Mouse (Mus musculus): ENCODE results near the gene Aagab. TPM values are rescaled to one million over a fixed set of nuclear protein-coding genes. Genes with fewer than 3 reads are reported as not detected.

Aagab gene
- 15.1 and 16.1 TPM in 2 replicates for total RNA-seq (2012; rRNA removed)
- 10 to 100 TPM in 1 of 2 experiments, not detected in 1; 27.4 TPM for polyA plus RNA-seq (2012; ENCODE audit: insufficient read depth in 1 of 2, insufficient read length in 2 of 2, low read depth in 1 of 2, low replicate concordance in 2 of 2, missing spikeins in 1 of 2)

GRCm38 (mm10) chr9:63602043-63602939 is at the start of gene Aagab, which contains the start of gene Iqch:
Gene Aagab (plus strand): TSS chr9:63602660.
Gene Iqch (minus strand): TSS chr9:63602493.
- Histone ChIP-seq H3K27ac (ENCODE audit: control insufficient read depth, low read depth, low read length) (peak within 1 kb of the TSS; percentile 40), H3K9ac (ENCODE audit: control insufficient read depth, low read depth, low read length, poor library complexity, severe bottlenecking) (peak within 1 kb of the TSS; percentile 93), H3K27me3 (ENCODE audit: control insufficient read depth in 1 of 2, insufficient read depth in 2 of 2, low read length in 2 of 2) (no peaks in the 10 kb centered on the region; a peak in 1 of 4 replicates), H3K4me1 (ENCODE audit: control insufficient read depth in 1 of 2, insufficient read depth in 2 of 2, low read length in 2 of 2) (peaks cover 4 to 8% of the 10 kb centered on the region in 2 experiments; a peak in 3 of 4 replicates), H3K79me2 (ENCODE audit: control insufficient read depth, insufficient read depth, low read length, poor library complexity) (peaks cover 22% of the 10 kb centered on the region), H3K4me3 (ENCODE audit: control insufficient read depth in 1 of 2, insufficient read depth in 1 of 2, low read depth in 2 of 2, low read length in 2 of 2) (peak within 1 kb of the TSS; percentile 81 to 96), H3K36me3 (ENCODE audit: control insufficient read depth in 1 of 2, insufficient read depth in 2 of 2, low read length in 2 of 2) (peaks cover 0 to 9% of the 10 kb centered on the region in 2 experiments; a peak in 2 of 4 replicates), H3K9me3 (replicated peaks; ENCODE audit: insufficient read depth, low read length) (no peaks in the 10 kb centered on the region)
- peak; percentile 96 for DNase-seq (ENCODE audit: low read depth, low spot score)
- TF ChIP-seq SIN3A (IDR thresholded peaks at IDR 0.05; ENCODE audit: low read length) (peak; percentile 98), MEF2A (IDR thresholded peaks at IDR 0.05; ENCODE audit: extremely low read depth, insufficient replicate concordance, low read depth, low read length, poor library complexity, severe bottlenecking) (peak; percentile 44; the same call in 1 of the 2 replicates), CHD1 (IDR thresholded peaks at IDR 0.05; ENCODE audit: low read depth, low read length) (peak; percentile 99), UBTF (IDR thresholded peaks at IDR 0.05; ENCODE audit: borderline replicate concordance, insufficient read depth, low read depth, low read length) (no peak), USF2 (IDR thresholded peaks at IDR 0.05; ENCODE audit: borderline replicate concordance in 1 of 2, insufficient read depth in 1 of 2, low read depth in 1 of 2, low read length in 2 of 2) (no peak), ELF1 (IDR thresholded peaks at IDR 0.05; ENCODE audit: low read depth, low read length) (peak; percentile 95), ZMIZ1 (IDR thresholded peaks at IDR 0.05; ENCODE audit: low read depth, low read length) (peak; percentile 58; the same call in 1 of the 2 replicates), TBP (IDR thresholded peaks at IDR 0.05; ENCODE audit: low read depth, low read length) (no peak), CTCF (IDR thresholded peaks at IDR 0.05 in 2 of 3, conservative IDR thresholded peaks at IDR 0.05 in 1 of 3; ENCODE audit: control insufficient read depth in 1 of 3, insufficient read depth in 1 of 3, low read depth in 2 of 3, low read length in 3 of 3, poor library complexity in 1 of 3, severe bottlenecking in 1 of 3) (0 out of 6 replicates have a peak, but pooled peaks of 1 of the 3 experiments have one; percentile 6), POLR2AphosphoS2 (IDR thresholded peaks at IDR 0.05; ENCODE audit: low read length) (peak; percentile 58; the same call in 1 of the 2 replicates), MYC (IDR thresholded peaks at IDR 0.05; ENCODE audit: low read depth, low read length) (peak; percentile 41; the same call in 1 of the 2 replicates), TCF12 (IDR thresholded peaks at IDR 0.05; ENCODE audit: low read depth, low read length) (peak; percentile 61; the same call in 1 of the 2 replicates), ETS1 (IDR thresholded peaks at IDR 0.05; ENCODE audit: low read depth, low read length) (0 out of 2 replicates have a peak, but pooled peaks have one; percentile 46), MXI1 (IDR thresholded peaks at IDR 0.05; ENCODE audit: low read depth, low read length) (peak; percentile 87), E2F4 (IDR thresholded peaks at IDR 0.05; ENCODE audit: borderline replicate concordance, low read depth, low read length) (peak; percentile 77; the same call in 1 of the 2 replicates), EP300 (IDR thresholded peaks at IDR 0.05; ENCODE audit: low read depth in 1 of 2, low read length in 2 of 2) (no peak), NELFE (IDR thresholded peaks at IDR 0.05; ENCODE audit: low read depth, low read length) (peak; percentile 81), POLR2A (IDR thresholded peaks at IDR 0.05; ENCODE audit: control insufficient read depth in 1 of 2, insufficient read depth in 1 of 2, low read depth in 1 of 2, low read length in 2 of 2, poor library complexity in 1 of 2) (peak; percentile 79 to 90; a peak in 3 of 4 replicates), MAZ (IDR thresholded peaks at IDR 0.05; ENCODE audit: low read depth, low read length) (0 out of 2 replicates have a peak, but pooled peaks have one; percentile 69), NRF1 (IDR thresholded peaks at IDR 0.05; ENCODE audit: insufficient read depth, low read depth, low read length, poor library complexity, severe bottlenecking) (peak; percentile 49; the same call in 1 of the 2 replicates), KAT2A (conservative IDR thresholded peaks at IDR 0.05; ENCODE audit: low read depth, low read length) (no peak; the same call in 1 of the 2 replicates), BHLHE40 (IDR thresholded peaks at IDR 0.05; ENCODE audit: borderline replicate concordance, low read depth, low read length) (peak; percentile 69; the same call in 1 of the 2 replicates), HCFC1 (IDR thresholded peaks at IDR 0.05; ENCODE audit: low read depth, low read length) (peak; percentile 80), RCOR1 (IDR thresholded peaks at IDR 0.05; ENCODE audit: low read depth, low read length) (0 out of 2 replicates have a peak, but pooled peaks have one; percentile 14), ZNF384 (IDR thresholded peaks at IDR 0.05; ENCODE audit: low read depth, low read length) (no peak)
